Mouse (Mus musculus) intestine, postnatal 0 days (tissue): Measurements from ENCODE around the gene Aass. TPM values are rescaled to one million over a fixed set of nuclear protein-coding genes. Genes with fewer than 3 reads are reported as not detected.
"Not testable (repeated sequence)": the region's sequence is repeated elsewhere in the genome, so short reads cannot be mapped to it uniquely, and the experiment has no call there.

Source experiments
- ATAC-seq: fragments of 200-750 bp; cut with Nextera tagmentation; 2 replicates; pipeline ENCODE4 v1.8.0; 2017; ENCODE audit warnings: mild to moderate bottlenecking, moderate TSS enrichment, moderate library complexity
- H3K27ac ChIP-seq: fragments of 300-500 bp; sonication (generic); 2 replicates; pipeline ENCODE4 v1.5.1; 2014; ENCODE audit warnings: mild to moderate bottlenecking, low read depth, low read length, moderate library complexity
- H3K27me3 ChIP-seq: fragments of 300-500 bp; sonication (generic); replicated peaks from 2 replicates; pipeline ENCODE4 v1.6.1; 2014; ENCODE audit warnings: low read length, mixed read lengths; ENCODE audit not compliant: control insufficient read depth, insufficient read depth
- H3K36me3 ChIP-seq: fragments of 300-500 bp; sonication (generic); 2 replicates; pipeline ENCODE4 v1.6.1; 2014; ENCODE audit warnings: mild to moderate bottlenecking, moderate library complexity; ENCODE audit not compliant: control insufficient read depth, insufficient read depth
- H3K4me1 ChIP-seq: fragments of 300-500 bp; sonication (generic); replicated peaks from 2 replicates; pipeline ENCODE4 v1.6.1; 2014; ENCODE audit warnings: antibody characterized with exemption, low read length, mixed read lengths; ENCODE audit not compliant: control insufficient read depth, insufficient read depth
- H3K4me2 ChIP-seq: fragments of 300-500 bp; sonication (generic); replicated peaks from 2 replicates; pipeline ENCODE4 v1.6.1; 2014; ENCODE audit warnings: low read depth, mild to moderate bottlenecking, moderate library complexity
- H3K4me3 ChIP-seq: fragments of 300-500 bp; sonication (generic); 2 replicates; pipeline ENCODE4 v1.5.1; 2014; ENCODE audit warnings: low read depth, low read length
- H3K9ac ChIP-seq: fragments of 300-500 bp; sonication (generic); 2 replicates; pipeline ENCODE4 v1.6.1; 2014; ENCODE audit warnings: mild to moderate bottlenecking, low read depth, low read length
- H3K9me3 ChIP-seq: fragments of 300-500 bp; sonication (generic); 2 replicates; pipeline ENCODE4 v1.6.1; 2016; ENCODE audit warnings: mixed run types; ENCODE audit not compliant: control insufficient read depth
- CTCF ChIP-seq: sonication (generic); IDR thresholded peaks from 2 replicates; pipeline ENCODE4 v1.5.1; 2016; ENCODE audit warnings: low read depth, mild to moderate bottlenecking, control low read depth, antibody characterized with exemption, moderate library complexity
- WGBS: fragments of 180-500 bp; shearing (Covaris S2); extraction: QIAGEN DNeasy Blood & Tissue Kit; methylation state at CpG from one replicate; pipeline ENCODE4 v1.1.7; 2014; 5-methylcytosine and 5-hydroxymethylcytosine counted together
- polyA plus RNA-seq: library from polyadenylated mRNA; unstranded; fragments of >200 nt; fragmentation: Nextera tagmentation; extraction: Ambion mirVana; gene quantifications from 2 replicates; pipeline ENCODE4 v1.2.1, GENCODE M21; 2015

The Aass gene
- polyA plus RNA-seq, result 0.35 and 0.48 TPM in 2 replicates

DNA sequence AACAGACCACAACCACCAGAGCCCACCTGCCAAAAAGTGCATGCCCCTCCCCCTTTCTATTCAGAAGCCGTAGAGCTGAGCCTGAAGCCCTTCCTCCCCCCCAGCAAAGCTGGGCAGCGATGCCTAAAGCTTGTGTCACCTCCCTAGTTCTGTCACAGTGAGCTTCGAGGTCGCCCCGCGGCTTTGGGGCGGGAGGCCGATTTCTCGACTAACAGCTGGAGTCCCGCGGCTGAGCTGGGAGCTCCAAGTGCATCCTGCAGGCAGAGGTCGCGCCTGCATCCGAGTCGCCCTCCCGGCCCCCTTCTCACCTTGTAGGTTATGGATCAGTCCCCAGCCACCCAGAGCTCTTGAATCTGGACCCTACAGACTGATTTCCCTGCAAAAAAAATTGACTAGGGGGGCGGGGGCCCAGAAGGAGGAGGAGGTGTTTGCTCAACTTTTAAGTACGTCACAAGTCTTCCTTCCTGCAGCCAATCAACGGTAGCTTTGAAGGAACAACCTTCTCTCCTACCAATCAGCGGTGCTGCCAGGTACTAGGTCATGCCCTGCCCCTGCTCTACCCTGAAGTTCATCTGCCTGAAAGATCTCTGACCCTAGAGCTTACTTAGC, at the start of gene Aass:
Aass (minus strand) TSS at position 414 of the 609 bp plus-strand sequence.
- H3K27me3 ChIP-seq, result no peaks in the 10 kb centered on the region
- peak within 1 kb of the TSS; percentile 58 for H3K4me2 ChIP-seq
- no peak for TF ChIP-seq CTCF
- H3K36me3 ChIP-seq, result no peaks in the 10 kb centered on the region
- no peaks in the 10 kb centered on the region for H3K9me3 ChIP-seq
- ATAC-seq, result peak; percentile 47; the same call in 1 of the 2 replicates
- no peaks in the 10 kb centered on the region for H3K4me1 ChIP-seq
- peak within 1 kb of the TSS; percentile 14 for H3K4me3 ChIP-seq
- H3K9ac ChIP-seq, result no peak within 1 kb of the TSS
- no peak within 1 kb of the TSS for H3K27ac ChIP-seq
- WGBS, result 3% methylated on average over 20 of the region's 20 CpGs

- 15% methylated on average over 8 of the region's 8 CpGs for WGBS
- Histone ChIP-seq H3K9ac (no peak overlapping the region), H3K9me3 (no peaks in the 10 kb centered on the region), H3K4me2 (peak overlapping the region; percentile 35; the same call in 1 of the 2 replicates), H3K27ac (no peak overlapping the region), H3K4me3 (no peak overlapping the region), H3K36me3 (no peaks in the 10 kb centered on the region), H3K4me1 (no peaks in the 10 kb centered on the region), H3K27me3 (no peaks in the 10 kb centered on the region)
- TF ChIP-seq CTCF, result peak; percentile 68
- no peak for ATAC-seq
Measured at GRCm38 (mm10) chr6:23180096-23180495, 47.3 kb upstream of the Aass start.

DNA sequence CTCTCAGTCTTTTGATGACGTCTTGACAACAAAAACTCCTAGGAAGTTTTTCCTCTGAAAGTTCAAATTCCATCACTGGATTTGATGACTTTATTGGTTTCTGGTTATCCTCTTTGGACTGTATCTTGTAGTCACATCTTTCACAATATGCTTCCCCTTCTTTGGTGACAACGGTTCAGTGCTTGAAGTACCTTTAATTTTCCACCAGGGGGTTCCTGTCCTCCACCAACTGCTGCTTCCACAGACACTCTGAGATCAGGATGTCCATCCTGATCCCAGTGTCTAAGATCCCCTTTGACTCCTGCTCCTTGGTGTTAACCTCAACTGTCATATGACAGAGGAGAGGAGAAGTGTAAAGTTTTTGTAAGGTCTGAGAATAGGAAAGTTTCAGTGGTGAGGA, 31.0 kb upstream of the Aass start:
- H3K27me3 ChIP-seq, H3K27ac ChIP-seq, H3K4me1 ChIP-seq, H3K36me3 ChIP-seq, H3K9me3 ChIP-seq, H3K9ac ChIP-seq, ATAC-seq, H3K4me2 ChIP-seq, H3K4me3 ChIP-seq: not testable (repeated sequence)
- WGBS, result 46% methylated on average over 1 of the region's 2 CpGs

- not testable (repeated sequence) for H3K4me3 ChIP-seq, H3K36me3 ChIP-seq, H3K4me1 ChIP-seq, ATAC-seq, H3K9me3 ChIP-seq, H3K4me2 ChIP-seq, H3K27ac ChIP-seq, H3K9ac ChIP-seq, H3K27me3 ChIP-seq
- 64% methylated on average over 2 of the region's 3 CpGs for WGBS
Measured at GRCm38 (mm10) chr6:23156357-23156756, 23.6 kb upstream of the Aass start.

DNA sequence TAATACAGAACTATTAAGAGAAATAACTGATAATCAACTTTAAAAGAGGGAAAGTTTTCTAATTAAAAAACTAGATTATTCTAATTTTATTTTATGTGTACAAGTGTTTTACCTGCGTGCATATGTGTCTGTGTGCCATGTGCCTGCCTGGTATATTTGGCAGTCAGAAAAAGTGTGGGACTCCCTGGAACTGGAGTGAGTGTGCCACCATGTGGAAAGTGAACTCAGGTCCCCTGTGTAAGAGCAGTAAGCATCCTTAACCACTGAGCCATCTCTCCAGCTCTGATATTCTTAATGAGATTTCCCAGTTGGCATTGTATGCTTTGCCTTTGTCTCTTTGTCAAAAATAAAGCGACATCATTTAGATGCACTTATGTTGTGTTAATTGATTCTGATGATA, 20.3 kb upstream of the Aass start:
- no peak overlapping the region for H3K4me3 ChIP-seq
- no peaks in the 10 kb centered on the region for H3K36me3 ChIP-seq
- WGBS, result 86% methylated on average over 2 of the region's 2 CpGs
- no peaks in the 10 kb centered on the region for H3K4me1 ChIP-seq
- no peak for TF ChIP-seq CTCF
- ATAC-seq, result no peak
- no peak overlapping the region for H3K9ac ChIP-seq
- no peak overlapping the region for H3K27ac ChIP-seq
- no peaks in the 10 kb centered on the region for H3K9me3 ChIP-seq
- H3K4me2 ChIP-seq, result no peak overlapping the region
- no peaks in the 10 kb centered on the region for H3K27me3 ChIP-seq

DNA sequence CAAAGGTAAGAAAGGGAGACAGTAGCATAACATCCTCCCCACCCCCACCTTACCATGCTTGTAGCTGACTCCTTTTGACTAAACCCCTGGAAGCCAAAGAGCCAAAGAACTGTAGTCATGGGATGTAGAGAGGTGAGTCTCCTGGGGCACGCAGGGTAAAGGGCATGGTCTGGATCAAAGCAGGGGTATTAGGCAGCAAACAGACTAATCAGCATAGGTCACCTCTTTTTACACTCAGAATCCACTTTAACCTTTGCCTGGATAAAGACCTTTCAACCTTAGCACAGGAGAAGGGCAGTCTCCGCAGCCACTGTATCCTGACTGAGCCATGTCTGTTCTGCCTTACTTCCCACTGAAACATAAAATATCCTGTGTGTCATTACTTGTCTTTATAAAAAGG, 14.4 kb upstream of the Aass start:
- no peaks in the 10 kb centered on the region for H3K36me3 ChIP-seq
- no peak for TF ChIP-seq CTCF
- no peak overlapping the region for H3K9ac ChIP-seq
- H3K27ac ChIP-seq, result no peak overlapping the region
- no peaks in the 10 kb centered on the region for H3K27me3 ChIP-seq
- no peak overlapping the region for H3K4me3 ChIP-seq
- no peaks in the 10 kb centered on the region for H3K4me1 ChIP-seq
- 76% methylated on average over 2 of the region's 2 CpGs for WGBS
- no peak for ATAC-seq
- no peak overlapping the region for H3K4me2 ChIP-seq
- no peaks in the 10 kb centered on the region for H3K9me3 ChIP-seq

DNA sequence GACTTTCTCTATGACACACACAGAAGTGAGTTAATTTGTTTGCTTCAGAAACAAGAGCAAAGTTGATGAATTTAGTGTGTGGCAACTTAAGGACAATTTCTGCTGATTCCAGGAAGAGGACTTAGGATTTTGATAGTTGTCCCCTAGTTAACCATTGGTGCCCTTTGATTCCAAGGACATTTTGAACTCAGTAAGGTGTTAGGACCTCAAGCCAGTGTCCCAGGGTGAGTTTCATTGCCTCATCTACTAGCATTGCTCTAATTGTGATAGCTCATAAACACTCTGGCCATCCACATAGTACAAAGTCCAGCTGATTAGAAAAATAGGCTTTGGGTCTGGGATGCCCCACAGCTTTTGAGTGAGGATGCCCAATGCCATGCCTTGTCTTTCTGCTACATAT, 11.2 kb upstream of the Aass start:
- peak; percentile 78; the same call in 1 of the 2 replicates for ATAC-seq
- Histone ChIP-seq H3K4me3 (no peak overlapping the region), H3K36me3 (no peaks in the 10 kb centered on the region), H3K4me2 (no peak overlapping the region), H3K4me1 (no peaks in the 10 kb centered on the region), H3K9me3 (no peaks in the 10 kb centered on the region), H3K27me3 (no peaks in the 10 kb centered on the region), H3K27ac (no peak overlapping the region), H3K9ac (no peak overlapping the region)
- no peak for TF ChIP-seq CTCF
